In genomic region chr9:65435671-65436301, GRCm38 (mm10) we compare ENCODE assay signal across 8 mouse cellular contexts. TPM values are rescaled to one million over a fixed set of nuclear protein-coding genes. Genes with fewer than 3 reads are reported as not detected.
DNase-seq lines count a peak whose midpoint lies in the region; ATAC-seq and TF ChIP-seq lines count a peak whose summit lies in the region.

TSS of gene Mtfmt (plus strand) at chr9:65435782.

- peaks cover 9 to 28% of the 10 kb centered on the region in 2 experiments for H3K36me3 ChIP-seq in CH12.LX (replicated peaks in 1 of 2; ENCODE audit: control insufficient read depth in 1 of 2, insufficient read depth in 1 of 2, low read length in 1 of 2)
- peaks cover 9% of the 10 kb centered on the region; the same call in 1 of the 2 replicates for H3K36me3 ChIP-seq in forebrain, embryonic 12.5 days (replicated peaks)
- H3K36me3 ChIP-seq in heart, postnatal 0 days (replicated peaks; ENCODE audit: control insufficient read depth, insufficient read depth, low read length), result peaks cover 14% of the 10 kb centered on the region
- peaks cover under 1% of the 10 kb centered on the region; the same call in 1 of the 2 replicates for H3K36me3 ChIP-seq in liver, embryonic 16.5 days (ENCODE audit: control insufficient read depth, insufficient read depth)
- H3K36me3 ChIP-seq in neural tube, embryonic 13.5 days, result peaks cover 17% of the 10 kb centered on the region
- H3K36me3 ChIP-seq in testis, adult 2 months (ENCODE audit: control insufficient read depth, insufficient read depth, low read length), result no peaks in the 10 kb centered on the region

- TF ChIP-seq RAD21 in CH12.LX (IDR thresholded peaks at IDR 0.05; ENCODE audit: low read depth, low read length), result no peak

- peak within 1 kb of the TSS; percentile 88 for H3K4me2 ChIP-seq in CH12.LX (ENCODE audit: insufficient read depth, low read depth, poor library complexity, severe bottlenecking)
- H3K4me2 ChIP-seq in forebrain, embryonic 12.5 days, result peak within 1 kb of the TSS; percentile 71
- peak within 1 kb of the TSS; percentile 83 for H3K4me2 ChIP-seq in heart, postnatal 0 days (ENCODE audit: low read depth, low read length)
- peak within 1 kb of the TSS; percentile 81 for H3K4me2 ChIP-seq in liver, embryonic 16.5 days (ENCODE audit: low read depth, low read length)
- H3K4me2 ChIP-seq in neural tube, embryonic 13.5 days, result peak within 1 kb of the TSS; percentile 68

- under 1% methylated on average over 54 of the region's 54 CpGs for WGBS in forebrain, embryonic 12.5 days
- WGBS in heart, postnatal 0 days, result under 1% methylated on average over 54 of the region's 54 CpGs
- under 1% methylated on average over 53 of the region's 54 CpGs for WGBS in liver, embryonic 16.5 days (ENCODE audit: insufficient replicate concordance)
- under 1% methylated on average over 54 of the region's 54 CpGs for WGBS in neural tube, embryonic 13.5 days

- dilution Hi-C loops in CH12.LX (cut with MboI; ENCODE audit: extremely low pct_ligation_motif_present, extremely low pct_unique_long_range_greater_than_20kb, low sequenced_read_pairs), result no loop called here

- peaks cover 0 to 21% of the 10 kb centered on the region in 2 experiments; a peak in 2 of 4 replicates for H3K4me1 ChIP-seq in CH12.LX (ENCODE audit: control insufficient read depth in 1 of 2, insufficient read depth in 2 of 2)
- H3K4me1 ChIP-seq in forebrain, embryonic 12.5 days, result peaks cover 6% of the 10 kb centered on the region
- no peaks in the 10 kb centered on the region for H3K4me1 ChIP-seq in heart, postnatal 0 days (ENCODE audit: control insufficient read depth, insufficient read depth)
- H3K4me1 ChIP-seq in liver, embryonic 16.5 days (ENCODE audit: control insufficient read depth, low read depth, low read length), result peaks cover 4% of the 10 kb centered on the region
- peaks cover 17% of the 10 kb centered on the region for H3K4me1 ChIP-seq in neural tube, embryonic 13.5 days (replicated peaks)
- H3K4me1 ChIP-seq in testis, adult 2 months (ENCODE audit: control insufficient read depth, insufficient read depth, low read length), result peaks cover 5% of the 10 kb centered on the region

- peak; percentile 91 for ATAC-seq in forebrain, embryonic 12.5 days (ENCODE audit: low FRiP score)
- ATAC-seq in heart, postnatal 0 days (ENCODE audit: insufficient read depth, low read depth), result peak; percentile 92
- peak; percentile 92 for ATAC-seq in liver, embryonic 16.5 days (ENCODE audit: low read depth)
- ATAC-seq in neural tube, embryonic 13.5 days (ENCODE audit: low read depth), result peak; percentile 92

- no peak for TF ChIP-seq CTCF in CH12.LX (conservative IDR thresholded peaks at IDR 0.05 in 1 of 2, IDR thresholded peaks at IDR 0.05 in 1 of 2; ENCODE audit: low read depth in 2 of 2, low read length in 2 of 2)
- no peak for TF ChIP-seq CTCF in heart, postnatal 0 days (IDR thresholded peaks at IDR 0.05; ENCODE audit: low read depth)
- TF ChIP-seq CTCF in testis, adult 2 months (IDR thresholded peaks at IDR 0.05; ENCODE audit: control insufficient read depth, insufficient read depth, insufficient replicate concordance, low read depth, low read length), result 0 out of 2 replicates have a peak, but pooled peaks have one; percentile 12

- peaks cover 1% of the 10 kb centered on the region for H3K27me3 ChIP-seq in CH12.LX (replicated peaks)
- H3K27me3 ChIP-seq in forebrain, embryonic 12.5 days, result 0 out of 2 replicates have a peak, but pooled peaks cover 4% of the 10 kb centered on the region
- H3K27me3 ChIP-seq in heart, postnatal 0 days (ENCODE audit: control insufficient read depth, insufficient read depth, low read length), result no peaks in the 10 kb centered on the region
- no peaks in the 10 kb centered on the region; the same call in 1 of the 2 replicates for H3K27me3 ChIP-seq in liver, embryonic 16.5 days (ENCODE audit: control insufficient read depth, insufficient read depth, low read depth, low read length)
- H3K27me3 ChIP-seq in neural tube, embryonic 13.5 days, result no peaks in the 10 kb centered on the region
- H3K27me3 ChIP-seq in testis, adult 2 months (ENCODE audit: control insufficient read depth, insufficient read depth, low read length), result no peaks in the 10 kb centered on the region

- peak within 1 kb of the TSS; percentile 76 to 99 (median 92) for H3K4me3 ChIP-seq in CH12.LX (replicated peaks in 1 of 3; ENCODE audit: low read depth in 2 of 3, low read length in 2 of 3, poor library complexity in 1 of 3)
- peak within 1 kb of the TSS; percentile 95 for H3K4me3 ChIP-seq in forebrain, embryonic 12.5 days (replicated peaks)
- peak within 1 kb of the TSS; percentile 81 for H3K4me3 ChIP-seq in heart, postnatal 0 days (ENCODE audit: low read depth, low read length)
- H3K4me3 ChIP-seq in liver, embryonic 16.5 days (ENCODE audit: low read depth, low read length), result peak within 1 kb of the TSS; percentile 99
- H3K4me3 ChIP-seq in neural tube, embryonic 13.5 days, result peak within 1 kb of the TSS; percentile 98
- H3K4me3 ChIP-seq in testis, adult 2 months (ENCODE audit: control insufficient read depth, low read depth, low read length), result peak within 1 kb of the TSS; percentile 96

- TF ChIP-seq EP300 in CH12.LX (IDR thresholded peaks at IDR 0.05; ENCODE audit: low read length), result no peak
- no peak for TF ChIP-seq EP300 in heart, postnatal 0 days (IDR thresholded peaks at IDR 0.05; ENCODE audit: low read depth)

- H3K9ac ChIP-seq in CH12.LX (ENCODE audit: insufficient read depth, low read depth), result peak within 1 kb of the TSS; percentile 76
- H3K9ac ChIP-seq in forebrain, embryonic 12.5 days, result peak within 1 kb of the TSS; percentile 86
- H3K9ac ChIP-seq in heart, postnatal 0 days (replicated peaks; ENCODE audit: low read depth, low read length), result peak within 1 kb of the TSS; percentile 59
- peak within 1 kb of the TSS; percentile 84 for H3K9ac ChIP-seq in liver, embryonic 16.5 days (ENCODE audit: low read depth, low read length)
- H3K9ac ChIP-seq in neural tube, embryonic 13.5 days, result peak within 1 kb of the TSS; percentile 91

- peaks cover 15% of the 10 kb centered on the region for H3K79me2 ChIP-seq in CH12.LX (replicated peaks; ENCODE audit: control insufficient read depth, extremely low read depth, insufficient read depth, poor library complexity, severe bottlenecking)

- H3K27ac ChIP-seq in CH12.LX (ENCODE audit: insufficient read depth, low read depth), result no peak within 1 kb of the TSS
- H3K27ac ChIP-seq in forebrain, embryonic 12.5 days, result no peak within 1 kb of the TSS
- no peak within 1 kb of the TSS for H3K27ac ChIP-seq in heart, postnatal 0 days (ENCODE audit: low read depth)
- peak within 1 kb of the TSS; percentile 37 for H3K27ac ChIP-seq in liver, embryonic 16.5 days (ENCODE audit: low read length)
- H3K27ac ChIP-seq in neural tube, embryonic 13.5 days (replicated peaks), result 0 out of 2 replicates have a peak within 1 kb of the TSS, but pooled peaks have one; percentile 46
- peak within 1 kb of the TSS; percentile 39 for H3K27ac ChIP-seq in testis, adult 2 months (ENCODE audit: control insufficient read depth, insufficient read depth, low read depth, low read length)

- DNase-seq in CH12.LX (ENCODE audit: extremely low read depth), result peak; percentile 96
- peak; percentile 95 for DNase-seq in c-Kit-positive CD71-positive TER-119-negative erythroid progenitor cells, embryonic 14.5 days (ENCODE audit: low read depth)
- peak; percentile 78 for DNase-seq in heart, postnatal 0 days (ENCODE audit: low spot score)
- peak; percentile 97 to 98 for DNase-seq in kidney, postnatal 4 days

- in situ Hi-C loops in CH12.LX (cut with MboI; ENCODE audit: low pct_ligation_motif_present, low pct_unique_long_range_greater_than_20kb, low sequenced_read_pairs), result no loop called here

- TF ChIP-seq POLR2A in CH12.LX (IDR thresholded peaks at IDR 0.05; ENCODE audit: low read depth, low read length), result peak; percentile 96
- TF ChIP-seq POLR2A in testis, adult 2 months (IDR thresholded peaks at IDR 0.05; ENCODE audit: control insufficient read depth, low read depth, low read length), result peak; percentile 96

- peaks cover 3% of the 10 kb centered on the region for H3K9me3 ChIP-seq in CH12.LX (replicated peaks; ENCODE audit: low read length)
- H3K9me3 ChIP-seq in forebrain, embryonic 12.5 days, result no peaks in the 10 kb centered on the region
- H3K9me3 ChIP-seq in heart, postnatal 0 days (replicated peaks; ENCODE audit: control insufficient read depth, low read length), result no peaks in the 10 kb centered on the region
- H3K9me3 ChIP-seq in liver, embryonic 16.5 days (replicated peaks; ENCODE audit: control insufficient read depth, low read length), result no peaks in the 10 kb centered on the region
- H3K9me3 ChIP-seq in neural tube, embryonic 13.5 days, result no peaks in the 10 kb centered on the region

TF ChIP-seq in CH12.LX, 34 proteins besides CTCF, POLR2A, EP300 and RAD21 (continues in another document):
- TF ChIP-seq NELFE (IDR thresholded peaks at IDR 0.05; ENCODE audit: low read depth, low read length) (peak; percentile 95), ELF1 (IDR thresholded peaks at IDR 0.05; ENCODE audit: low read depth, low read length) (peak; percentile 87), MEF2A (IDR thresholded peaks at IDR 0.05; ENCODE audit: borderline replicate concordance, low read depth, low read length) (no peak; the same call in 1 of the 2 replicates), HCFC1 (IDR thresholded peaks at IDR 0.05; ENCODE audit: low read depth, low read length) (peak; percentile 65), UBTF (IDR thresholded peaks at IDR 0.05; ENCODE audit: low read depth, low read length) (no peak; the same call in 1 of the 2 replicates), BHLHE40 (IDR thresholded peaks at IDR 0.05; ENCODE audit: low read depth, low read length) (0 out of 2 replicates have a peak, but pooled peaks have one; percentile 11), IRF4 (IDR thresholded peaks at IDR 0.05; ENCODE audit: low read depth, low read length) (peak; percentile 45; the same call in 1 of the 2 replicates), MYC (IDR thresholded peaks at IDR 0.05; ENCODE audit: low read depth, low read length) (peak; percentile 33; the same call in 1 of the 2 replicates), RCOR1 (conservative IDR thresholded peaks at IDR 0.05; ENCODE audit: low read depth, low read length) (0 out of 2 replicates have a peak, but pooled peaks have one; percentile 34), MAX (IDR thresholded peaks at IDR 0.05; ENCODE audit: low read length) (peak; percentile 83), TCF12 (IDR thresholded peaks at IDR 0.05; ENCODE audit: low read depth, low read length) (peak; percentile 84)

RNA-seq across cellular contexts. Expression of gene Mtfmt, which starts in this region (rescaled TPM):
- total RNA-seq in CH12.LX (2012; rRNA removed), result 18.1 and 21.3 TPM in 2 replicates
- total RNA-seq in CH12.LX (2014; rRNA removed), result 23.9 and 26.3 TPM in 2 replicates
- polyA plus RNA-seq in CH12.LX (2012; ENCODE audit: insufficient read length, low read depth), result 26.2 and 26.3 TPM in 2 replicates
- 22.0 and 22.2 TPM in 2 replicates for polyA plus RNA-seq in forebrain, embryonic 12.5 days (2016; fragmentation: Nextera tagmentation; extraction: Ambion mirVana)
- 11.5 and 15.9 TPM in 2 replicates for total RNA-seq in heart, postnatal 0 days (2014; rRNA removed; ENCODE audit: low replicate concordance)
- 9.1 TPM in 2 replicates for polyA plus RNA-seq in heart, postnatal 0 days (2015; fragmentation: Nextera tagmentation; extraction: Ambion mirVana)
- 5.1 and 6.3 TPM in 2 replicates for polyA plus RNA-seq in liver, embryonic 16.5 days (2015; fragmentation: Nextera tagmentation; extraction: Ambion mirVana)
- polyA plus RNA-seq in neural tube, embryonic 13.5 days (2015; fragmentation: Nextera tagmentation; extraction: Ambion mirVana), result 23.3 and 25.5 TPM in 2 replicates
- polyA plus RNA-seq in testis, adult 2 months (2012; rRNA removed), result 6.1 and 7.4 TPM in 2 replicates

Comparison
In these comparisons a context has a peak if more than half of its experiments do, and no peak if none do; other contexts are left out.
1. H3K27ac ChIP-seq: peak in liver, embryonic 16.5 days (single experiment), neural tube, embryonic 13.5 days (single experiment) and testis, adult 2 months (single experiment); none in CH12.LX (single experiment), forebrain, embryonic 12.5 days (single experiment) and heart, postnatal 0 days (single experiment).
2. Peak in every context shown above with its lines, with median percentiles within 50 percentile points of each other: DNase-seq, H3K4me2 ChIP-seq, H3K4me3 ChIP-seq, H3K9ac ChIP-seq and ATAC-seq.